Mouse (Mus musculus) kidney, embryonic 15.5 days (tissue): ENCODE results near the gene AU040320. TPM values are rescaled to one million over a fixed set of nuclear protein-coding genes. Genes with fewer than 3 reads are reported as not detected.

ENCODE experiments used
- ATAC-seq: fragments of 200-750 bp; cut with Nextera tagmentation; replicated peaks from 2 replicates; pipeline ENCODE4 v1.8.0; 2017; ENCODE audit warnings: moderate TSS enrichment; ENCODE audit not compliant: low FRiP score
- H3K27ac ChIP-seq: fragments of 300-500 bp; sonication (generic); 2 replicates; pipeline ENCODE4 v1.5.1; 2015; ENCODE audit warnings: mild to moderate bottlenecking, inconsistent platforms
- H3K27me3 ChIP-seq: fragments of 300-500 bp; sonication (generic); 2 replicates; pipeline ENCODE4 v1.6.1; 2015; ENCODE audit warnings: inconsistent platforms
- H3K36me3 ChIP-seq: fragments of 300-500 bp; sonication (generic); 2 replicates; pipeline ENCODE4 v1.6.1; 2015; ENCODE audit warnings: inconsistent platforms
- H3K4me1 ChIP-seq: fragments of 300-500 bp; sonication (generic); 2 replicates; pipeline ENCODE4 v1.6.1; 2015; ENCODE audit warnings: inconsistent platforms
- H3K4me2 ChIP-seq: fragments of 300-500 bp; sonication (generic); 2 replicates; pipeline ENCODE4 v1.6.1; 2015; ENCODE audit warnings: moderate library complexity, mild to moderate bottlenecking, inconsistent platforms
- H3K4me3 ChIP-seq: fragments of 300-500 bp; sonication (generic); replicated peaks from 2 replicates; pipeline ENCODE4 v1.5.1; 2015; ENCODE audit warnings: mild to moderate bottlenecking, inconsistent platforms
- H3K9ac ChIP-seq: fragments of 300-500 bp; sonication (generic); 2 replicates; pipeline ENCODE4 v1.6.1; 2015; ENCODE audit warnings: mild to moderate bottlenecking, inconsistent platforms
- H3K9me3 ChIP-seq: fragments of 300-500 bp; sonication (generic); replicated peaks from 2 replicates; pipeline ENCODE4 v1.6.1; 2016; ENCODE audit warnings: inconsistent platforms
- WGBS: fragments of 180-500 bp; shearing (Covaris S2); methylation state at CpG from one replicate; pipeline ENCODE4 v1.1.7; 2015; ENCODE audit warnings: mixed read lengths; 5-methylcytosine and 5-hydroxymethylcytosine counted together
- polyA plus RNA-seq: library from polyadenylated mRNA; unstranded; fragments of >200 nt; fragmentation: Nextera tagmentation; extraction: Ambion mirVana; gene quantifications from 2 replicates; pipeline ENCODE4 v1.2.1, GENCODE M21; 2015

AU040320 gene
- polyA plus RNA-seq, 1 experiment from 2014 or later: 24.5 TPM

- 60% methylated on average over 10 of the region's 10 CpGs for WGBS
- H3K4me3 ChIP-seq: peak overlapping the region; percentile 96
- H3K4me2 ChIP-seq: peak overlapping the region; percentile 82
- H3K36me3 ChIP-seq: peaks cover 38% of the 10 kb centered on the region
- peaks cover 50% of the 10 kb centered on the region for H3K4me1 ChIP-seq
- H3K9ac ChIP-seq: no peak overlapping the region
- H3K27ac ChIP-seq: no peak overlapping the region
- ATAC-seq: no peak
- no peaks in the 10 kb centered on the region for H3K9me3 ChIP-seq
- no peaks in the 10 kb centered on the region for H3K27me3 ChIP-seq
These were observed 1.8 kb upstream of the AU040320 start for GRCm38 (mm10) chr4:126751556-126752023.

- no peak for ATAC-seq
- Histone ChIP-seq H3K27ac (0 out of 2 replicates have a peak overlapping the region, but pooled peaks have one; percentile 95), H3K36me3 (peaks cover 33% of the 10 kb centered on the region), H3K4me3 (peak overlapping the region; percentile 96), H3K27me3 (no peaks in the 10 kb centered on the region), H3K4me1 (peaks cover 50% of the 10 kb centered on the region), H3K4me2 (peak overlapping the region; percentile 82), H3K9ac (peak overlapping the region; percentile 63), H3K9me3 (no peaks in the 10 kb centered on the region)
- whole genome bisulfite sequencing: 4% methylated on average over 13 of the region's 13 CpGs
These were observed 1.2 kb upstream of the AU040320 start for GRCm38 (mm10) chr4:126752024-126752607.

- H3K9ac ChIP-seq: peak overlapping the region; percentile 63
- under 1% methylated on average over 23 of the region's 23 CpGs for WGBS
- H3K4me3 ChIP-seq: peak overlapping the region; percentile 96
- H3K4me2 ChIP-seq: peak overlapping the region; percentile 82
- H3K4me1 ChIP-seq: peaks cover 50% of the 10 kb centered on the region
- 0 out of 2 replicates have a peak overlapping the region, but pooled peaks have one; percentile 95 for H3K27ac ChIP-seq
- H3K36me3 ChIP-seq: peaks cover 31% of the 10 kb centered on the region
- ATAC-seq: 0 out of 2 replicates have a peak, but pooled peaks have one; percentile 1
- no peaks in the 10 kb centered on the region for H3K27me3 ChIP-seq
- no peaks in the 10 kb centered on the region for H3K9me3 ChIP-seq
These were observed 669 bp upstream of the AU040320 start for GRCm38 (mm10) chr4:126752608-126753141.

GRCm38 (mm10) chr4:126754231-126754611 is 877 bp downstream of the AU040320 start:
- 2% methylated on average over 12 of the region's 12 CpGs for WGBS
- Histone ChIP-seq H3K27ac (peak overlapping the region; percentile 95), H3K9me3 (no peaks in the 10 kb centered on the region), H3K36me3 (peaks cover 25% of the 10 kb centered on the region), H3K9ac (peak overlapping the region; percentile 63), H3K4me3 (peak overlapping the region; percentile 96), H3K4me2 (peak overlapping the region; percentile 82), H3K4me1 (peaks cover 45% of the 10 kb centered on the region), H3K27me3 (no peaks in the 10 kb centered on the region)
- no peak for ATAC-seq

GRCm38 (mm10) chr4:126754736-126755374 is 1.5 kb downstream of the AU040320 start:
- H3K9me3 ChIP-seq: no peaks in the 10 kb centered on the region
- WGBS: 38% methylated on average over 12 of the region's 12 CpGs
- peaks cover 19% of the 10 kb centered on the region for H3K36me3 ChIP-seq
- peaks cover 39% of the 10 kb centered on the region for H3K4me1 ChIP-seq
- peak overlapping the region; percentile 96; the same call in 1 of the 2 replicates for H3K4me3 ChIP-seq
- no peak overlapping the region for H3K27ac ChIP-seq
- H3K9ac ChIP-seq: peak overlapping the region; percentile 63; the same call in 1 of the 2 replicates
- peak overlapping the region; percentile 82 for H3K4me2 ChIP-seq
- ATAC-seq: no peak
- no peaks in the 10 kb centered on the region for H3K27me3 ChIP-seq

- no peak for ATAC-seq
- Histone ChIP-seq H3K4me1 (peaks cover 22% of the 10 kb centered on the region), H3K27ac (no peak overlapping the region), H3K9me3 (no peaks in the 10 kb centered on the region), H3K4me2 (no peak overlapping the region), H3K36me3 (peaks cover 25% of the 10 kb centered on the region), H3K27me3 (no peaks in the 10 kb centered on the region), H3K4me3 (no peak overlapping the region), H3K9ac (no peak overlapping the region)
- WGBS: 86% methylated on average over 4 of the region's 4 CpGs
These were observed 3.4 kb downstream of the AU040320 start for GRCm38 (mm10) chr4:126756766-126757165.

- Histone ChIP-seq H3K4me2 (no peak overlapping the region), H3K36me3 (peaks cover 34% of the 10 kb centered on the region), H3K27me3 (no peaks in the 10 kb centered on the region), H3K4me3 (no peak overlapping the region), H3K4me1 (peaks cover 20% of the 10 kb centered on the region), H3K27ac (no peak overlapping the region), H3K9ac (no peak overlapping the region), H3K9me3 (no peaks in the 10 kb centered on the region)
- no peak for ATAC-seq
- 85% methylated on average over 5 of the region's 5 CpGs for WGBS
These were observed 5.0 kb downstream of the AU040320 start for GRCm38 (mm10) chr4:126758299-126758698.

GRCm38 (mm10) chr4:126759435-126759834 is 6.1 kb downstream of the AU040320 start:
- no peaks in the 10 kb centered on the region for H3K9me3 ChIP-seq
- H3K9ac ChIP-seq: no peak overlapping the region
- no peak overlapping the region for H3K27ac ChIP-seq
- no peak overlapping the region for H3K4me2 ChIP-seq
- whole genome bisulfite sequencing: 82% methylated on average over 2 of the region's 2 CpGs
- H3K27me3 ChIP-seq: no peaks in the 10 kb centered on the region
- no peak overlapping the region for H3K4me3 ChIP-seq
- no peak for ATAC-seq
- peaks cover 16% of the 10 kb centered on the region for H3K4me1 ChIP-seq
- H3K36me3 ChIP-seq: peaks cover 38% of the 10 kb centered on the region

GRCm38 (mm10) chr4:126762586-126763359 is 9.4 kb downstream of the AU040320 start:
- no peaks in the 10 kb centered on the region for H3K9me3 ChIP-seq
- peaks cover 7% of the 10 kb centered on the region; the same call in 1 of the 2 replicates for H3K4me1 ChIP-seq
- peaks cover 35% of the 10 kb centered on the region for H3K36me3 ChIP-seq
- no peaks in the 10 kb centered on the region for H3K27me3 ChIP-seq
- WGBS: 57% methylated on average over 11 of the region's 11 CpGs
- H3K4me3 ChIP-seq: no peak overlapping the region
- ATAC-seq: no peak
- no peak overlapping the region for H3K4me2 ChIP-seq
- H3K27ac ChIP-seq: peak overlapping the region; percentile 51
- H3K9ac ChIP-seq: no peak overlapping the region

- no peak for ATAC-seq
- Histone ChIP-seq H3K27me3 (no peaks in the 10 kb centered on the region), H3K9me3 (no peaks in the 10 kb centered on the region), H3K27ac (peak overlapping the region; percentile 45), H3K4me3 (no peak overlapping the region), H3K9ac (no peak overlapping the region), H3K4me1 (peaks cover 7% of the 10 kb centered on the region; the same call in 1 of the 2 replicates), H3K4me2 (no peak overlapping the region), H3K36me3 (peaks cover 30% of the 10 kb centered on the region)
- WGBS: 88% methylated on average over 2 of the region's 2 CpGs
These were observed 10.1 kb downstream of the AU040320 start for GRCm38 (mm10) chr4:126763483-126763882.

- Histone ChIP-seq H3K4me2 (no peak overlapping the region), H3K9ac (no peak overlapping the region), H3K4me3 (no peak overlapping the region), H3K27me3 (no peaks in the 10 kb centered on the region), H3K27ac (no peak overlapping the region), H3K36me3 (peaks cover 15% of the 10 kb centered on the region), H3K9me3 (no peaks in the 10 kb centered on the region), H3K4me1 (no peaks in the 10 kb centered on the region)
- no peak for ATAC-seq
- 92% methylated on average over 9 of the region's 9 CpGs for WGBS
These were observed 16.6 kb downstream of the AU040320 start for GRCm38 (mm10) chr4:126769800-126770563.
